Mouse (Mus musculus) heart, adult 2 months (tissue): ENCODE data around the gene Rnf40. TPM values are rescaled to one million over a fixed set of nuclear protein-coding genes. Genes with fewer than 3 reads are reported as not detected.

Experiments used
- DNase-seq, 2 experiments: peaks; one replicate each; pipeline ENCODE4 v3.0.0; 2021
- H3K27ac ChIP-seq: fragments of 200-600 bp; 2 replicates; pipeline ENCODE4 v1.8.1; 2022
- H3K27me3 ChIP-seq: fragments of 200-500 bp; 2 replicates; pipeline ENCODE4 v1.6.1; 2012; ENCODE audit warnings: mild to moderate bottlenecking, low read length, inconsistent platforms, mixed read lengths; ENCODE audit not compliant: control insufficient read depth, insufficient read depth
- H3K36me3 ChIP-seq: fragments of 200-500 bp; 2 replicates; pipeline ENCODE4 v1.6.1; 2012; ENCODE audit warnings: low read length, inconsistent platforms; ENCODE audit not compliant: control insufficient read depth, insufficient read depth
- H3K4me1 ChIP-seq: fragments of 200-500 bp; 2 replicates; pipeline ENCODE4 v1.6.1; 2011; ENCODE audit warnings: low read length; ENCODE audit not compliant: control insufficient read depth, insufficient read depth
- H3K4me3 ChIP-seq: fragments of 200-600 bp; 2 replicates; pipeline ENCODE4 v1.8.1; 2022
- H3K79me2 ChIP-seq: fragments of 200-500 bp; replicated peaks from 2 replicates; pipeline ENCODE4 v1.6.1; 2012; ENCODE audit warnings: mild to moderate bottlenecking, inconsistent platforms, low read length, moderate library complexity, mixed read lengths; ENCODE audit not compliant: control insufficient read depth, insufficient read depth
- H3K9ac ChIP-seq: fragments of 200-500 bp; 2 replicates; pipeline ENCODE4 v1.6.1; 2012; ENCODE audit warnings: low read depth, mild to moderate bottlenecking, control low read depth, inconsistent platforms, low read length, mixed read lengths
- CTCF ChIP-seq: fragments of 200-600 bp; IDR thresholded peaks from 2 replicates; pipeline ENCODE4 v1.8.1; 2022; ENCODE audit warnings: antibody characterized with exemption, mild to moderate bottlenecking, moderate library complexity
- EP300 ChIP-seq: fragments of 200-500 bp; IDR thresholded peaks from 2 replicates; pipeline ENCODE4 v1.6.1; 2011; ENCODE audit warnings: low read depth, low read length, control low read depth; ENCODE audit not compliant: insufficient read depth
- POLR2A ChIP-seq: fragments of 200-500 bp; IDR thresholded peaks from 2 replicates; pipeline ENCODE4 v1.6.1; 2011; ENCODE audit warnings: mild to moderate bottlenecking, low read depth, low read length, control low read depth; ENCODE audit not compliant: insufficient read depth
- WGBS: fragments of 180-500 bp; shearing (Covaris S2); methylation state at CpG from one replicate; pipeline ENCODE4 v1.1.7; 2018; 5-methylcytosine and 5-hydroxymethylcytosine counted together
- intact Hi-C: fragments of 180-260 bp; cut with DNase I; formaldehyde crosslinking; loops from one replicate; pipeline ENCODE4 v1.15.1; 2025
- polyA plus RNA-seq: library from polyadenylated mRNA; depleted of rRNA; stranded (reverse); fragments of >200 nt; gene quantifications from 2 replicates; pipeline ENCODE4 v1.2.3, GENCODE M21; 2012
- total RNA-seq, 2 experiments: library from RNA; stranded (reverse); gene quantifications; 2 replicates each; pipeline ENCODE4 v1.2.3; 2021

The Rnf40 gene
- total and polyA plus RNA-seq, 3 experiments, result 18.2 to 44.8 (median 41.0) TPM

DNA sequence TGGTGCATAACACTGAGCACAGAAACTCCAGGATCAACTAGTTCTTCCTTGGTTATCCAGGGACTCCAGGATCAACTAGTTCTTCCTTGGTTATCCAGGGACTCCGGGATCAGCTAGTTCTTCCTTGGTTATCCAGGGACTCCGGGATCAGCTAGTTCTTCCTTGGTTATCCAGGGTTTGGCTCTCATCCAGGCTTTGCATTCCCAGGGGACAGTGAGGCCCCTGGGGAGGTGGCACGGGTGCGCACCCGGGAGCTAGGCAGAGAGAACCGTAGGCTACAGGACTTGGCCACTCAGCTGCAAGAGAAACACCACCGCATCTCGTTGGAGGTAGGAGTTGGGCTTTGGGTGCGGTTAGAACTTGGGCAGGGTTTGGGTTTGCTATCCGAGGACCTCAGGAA is 2.5 kb downstream of the Rnf40 start:
- Histone ChIP-seq H3K36me3 (no peaks in the 10 kb centered on the region), H3K9ac (no peak overlapping the region), H3K79me2 (no peaks in the 10 kb centered on the region), H3K4me1 (peaks cover 8% of the 10 kb centered on the region), H3K27ac (no peak overlapping the region), H3K4me3 (no peak overlapping the region), H3K27me3 (no peaks in the 10 kb centered on the region)
- no peak for DNase-seq
- 58% methylated on average over 10 of the region's 10 CpGs for WGBS
- TF ChIP-seq EP300 (no peak), POLR2A (no peak), CTCF (no peak)
- intact Hi-C loops, result no loop called here

DNA sequence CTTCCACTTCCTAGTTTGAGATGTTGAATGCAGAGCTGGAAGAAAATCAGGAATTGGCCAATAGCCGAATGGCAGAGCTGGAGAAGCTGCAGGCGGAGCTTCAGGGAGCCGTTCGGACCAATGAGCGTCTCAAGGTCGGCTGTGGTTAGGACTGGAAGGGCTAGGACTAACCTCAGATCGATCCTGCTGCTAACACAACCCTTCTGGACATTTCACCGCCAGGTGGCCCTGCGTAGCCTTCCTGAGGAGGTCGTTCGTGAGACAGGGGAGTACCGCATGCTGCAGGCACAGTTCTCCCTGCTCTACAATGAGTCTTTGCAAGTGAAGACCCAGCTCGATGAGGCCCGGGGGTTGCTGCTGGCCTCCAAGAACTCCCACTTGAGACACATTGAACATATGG is 4.0 kb downstream of the Rnf40 start:
- Histone ChIP-seq H3K79me2 (no peaks in the 10 kb centered on the region), H3K27ac (no peak overlapping the region), H3K4me1 (peaks cover 5% of the 10 kb centered on the region), H3K4me3 (no peak overlapping the region), H3K27me3 (no peaks in the 10 kb centered on the region), H3K36me3 (no peaks in the 10 kb centered on the region), H3K9ac (no peak overlapping the region)
- no peak for DNase-seq
- TF ChIP-seq POLR2A (no peak), EP300 (no peak), CTCF (no peak)
- WGBS, result 88% methylated on average over 14 of the region's 14 CpGs
- intact Hi-C loops, result no loop called here

DNA sequence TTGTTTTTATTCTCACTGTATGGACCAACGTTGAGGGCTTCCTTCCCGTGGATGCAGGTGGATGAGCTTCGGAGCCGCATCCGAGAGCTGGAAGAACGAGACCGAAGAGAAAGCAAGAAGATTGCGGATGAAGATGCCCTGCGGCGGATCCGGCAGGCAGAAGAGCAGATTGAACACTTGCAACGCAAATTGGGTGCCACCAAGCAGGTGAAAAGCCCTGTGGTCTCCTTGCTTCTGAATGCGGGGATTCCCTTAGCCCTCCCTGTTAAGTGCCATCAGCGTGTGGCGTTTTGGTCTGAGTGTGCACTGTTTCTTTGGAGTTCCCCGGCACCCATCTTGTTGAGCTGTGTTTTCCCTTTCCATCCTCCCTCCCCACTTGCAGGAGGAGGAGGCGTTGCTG is 8.2 kb downstream of the Rnf40 start:
- Histone ChIP-seq H3K36me3 (no peaks in the 10 kb centered on the region), H3K27me3 (no peaks in the 10 kb centered on the region), H3K4me3 (no peak overlapping the region), H3K27ac (no peak overlapping the region), H3K79me2 (no peaks in the 10 kb centered on the region), H3K4me1 (no peaks in the 10 kb centered on the region), H3K9ac (no peak overlapping the region)
- DNase-seq, result no peak
- TF ChIP-seq CTCF (no peak), EP300 (no peak), POLR2A (no peak)
- 96% methylated on average over 17 of the region's 17 CpGs for WGBS
- intact Hi-C loops, result no loop called here

DNA sequence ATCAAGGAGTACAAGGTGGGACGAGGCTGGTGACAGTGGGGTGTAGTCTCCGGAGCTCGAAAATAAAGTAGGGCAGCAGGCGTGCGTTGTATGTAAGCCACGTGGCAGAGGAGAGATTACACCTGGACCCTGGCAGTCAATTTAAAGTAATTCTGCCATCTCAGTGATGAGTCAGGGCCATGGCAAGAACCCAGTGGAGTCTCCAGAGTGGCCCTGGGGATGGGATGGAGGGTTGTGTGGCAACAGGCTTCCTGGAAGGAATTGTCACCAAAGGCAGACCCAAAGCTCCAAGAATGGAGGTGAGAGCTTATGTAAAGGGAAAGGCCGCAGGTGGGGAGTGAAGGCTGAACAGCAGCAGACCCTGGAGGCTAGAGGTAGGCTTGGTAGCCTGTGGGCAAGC is 12.0 kb downstream of the Rnf40 start:
- H3K9ac ChIP-seq, result no peak overlapping the region
- H3K4me3 ChIP-seq, result no peak overlapping the region
- DNase-seq, result no peak
- no peak overlapping the region for H3K27ac ChIP-seq
- no peaks in the 10 kb centered on the region for H3K36me3 ChIP-seq
- TF ChIP-seq POLR2A (no peak), CTCF (no peak), EP300 (no peak)
- no peaks in the 10 kb centered on the region for H3K4me1 ChIP-seq
- intact Hi-C loops, result loop anchor here (5.0 kb wide), 1 partner anchor 47 kb away; no protein-coding TSS in a partner anchor
- 94% methylated on average over 7 of the region's 7 CpGs for WGBS
- H3K79me2 ChIP-seq, result no peaks in the 10 kb centered on the region
- no peaks in the 10 kb centered on the region for H3K27me3 ChIP-seq

DNA sequence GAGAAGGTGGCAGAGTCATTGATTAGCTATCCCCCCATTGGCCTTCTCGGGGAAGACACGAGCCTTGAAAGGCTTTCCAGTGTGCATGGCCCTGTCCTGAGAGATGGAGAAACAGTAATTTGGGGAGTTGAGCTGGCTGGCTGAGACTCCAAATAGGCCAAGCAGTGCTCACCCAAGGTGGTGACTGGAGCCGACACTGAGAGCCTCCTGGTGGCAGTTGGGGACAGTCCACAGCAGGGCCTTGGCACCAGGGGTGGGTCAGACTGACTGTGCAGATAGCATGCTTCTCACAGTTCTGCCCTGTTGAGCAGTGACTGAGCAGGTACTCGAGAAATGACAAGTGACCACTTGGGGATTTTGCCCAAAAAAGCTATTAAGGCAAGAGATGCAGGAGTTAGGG is 13.2 kb downstream of the Rnf40 start:
- no peak for TF ChIP-seq POLR2A
- TF ChIP-seq CTCF, result peak; percentile 9; the same call in 1 of the 2 replicates
- no peak for TF ChIP-seq EP300

GRCm38 (mm10) chr7:127602903-127603302 is 14.3 kb downstream of the Rnf40 start:
- Histone ChIP-seq H3K27ac (no peak overlapping the region), H3K4me1 (no peaks in the 10 kb centered on the region), H3K27me3 (no peaks in the 10 kb centered on the region), H3K4me3 (no peak overlapping the region), H3K36me3 (no peaks in the 10 kb centered on the region), H3K9ac (no peak overlapping the region), H3K79me2 (no peaks in the 10 kb centered on the region)
- DNase-seq, result no peak
- intact Hi-C loops, result loop anchor here (5.0 kb wide), 1 partner anchor 44 kb away; no protein-coding TSS in a partner anchor
- TF ChIP-seq CTCF, result no peak
- TF ChIP-seq POLR2A, result no peak
- no peak for TF ChIP-seq EP300
- WGBS, result 86% methylated on average over 2 of the region's 2 CpGs

More for the DNA sequence above, 13.2 kb downstream of the Rnf40 start:
- no peaks in the 10 kb centered on the region for H3K27me3 ChIP-seq
- intact Hi-C loops, result loop anchor here (5.0 kb wide), 1 partner anchor 46 kb away; no protein-coding TSS in a partner anchor
- H3K79me2 ChIP-seq, result no peaks in the 10 kb centered on the region
- H3K27ac ChIP-seq, result no peak overlapping the region
- H3K4me3 ChIP-seq, result no peak overlapping the region
- DNase-seq, result no peak
- H3K4me1 ChIP-seq, result no peaks in the 10 kb centered on the region
- H3K9ac ChIP-seq, result no peak overlapping the region
- whole genome bisulfite sequencing, result 76% methylated on average over 4 of the region's 4 CpGs
- no peaks in the 10 kb centered on the region for H3K36me3 ChIP-seq

DNA sequence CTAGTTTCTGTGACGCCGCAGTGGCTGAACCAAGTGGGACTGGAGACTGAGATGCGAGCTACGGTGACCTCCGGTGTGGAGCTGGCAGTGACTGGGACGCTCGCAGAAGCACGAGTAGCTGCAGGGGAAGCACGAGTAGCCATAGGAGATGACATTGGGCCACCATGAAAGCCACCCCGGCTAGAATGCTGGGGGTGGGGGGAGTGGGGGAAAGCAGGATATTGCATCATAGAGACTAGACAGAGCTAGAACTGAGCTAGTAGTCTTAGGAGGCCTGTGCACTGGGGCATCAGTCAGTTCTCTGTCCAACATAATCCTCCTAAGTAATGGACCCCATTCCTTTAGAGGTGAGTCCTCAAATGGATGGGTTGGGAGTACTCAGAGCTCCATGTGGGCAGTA is 15.7 kb downstream of the Rnf40 start:
- intact Hi-C loops, result loop anchor here (5.0 kb wide), 1 partner anchor 43 kb away; no protein-coding TSS in a partner anchor
- Histone ChIP-seq H3K4me3 (no peak overlapping the region), H3K27ac (no peak overlapping the region), H3K79me2 (no peaks in the 10 kb centered on the region), H3K27me3 (no peaks in the 10 kb centered on the region), H3K36me3 (no peaks in the 10 kb centered on the region), H3K4me1 (no peaks in the 10 kb centered on the region), H3K9ac (no peak overlapping the region)
- WGBS, result 81% methylated on average over 10 of the region's 10 CpGs
- DNase-seq, result no peak
- TF ChIP-seq CTCF, result no peak
- TF ChIP-seq POLR2A, result 0 out of 2 replicates have a peak, but pooled peaks have one; percentile 4
- TF ChIP-seq EP300, result no peak
